Mouse (Mus musculus) intestine, embryonic 16.5 days (tissue): ENCODE results near the gene Themis. TPM values are rescaled to one million over a fixed set of nuclear protein-coding genes. Genes with fewer than 3 reads are reported as not detected.

Source experiments
- ATAC-seq: fragments of 200-750 bp; cut with Nextera tagmentation; 2 replicates; pipeline ENCODE4 v1.8.0; 2017; ENCODE audit warnings: moderate TSS enrichment, moderate library complexity
- H3K27ac ChIP-seq: fragments of 300-500 bp; sonication (generic); 2 replicates; pipeline ENCODE4 v1.5.1; 2014; ENCODE audit warnings: mild to moderate bottlenecking, low read length
- H3K27me3 ChIP-seq: fragments of 300-500 bp; sonication (generic); replicated peaks from 2 replicates; pipeline ENCODE4 v1.6.1; 2014; ENCODE audit warnings: low read length, control low read depth, mixed read lengths; ENCODE audit not compliant: control insufficient read depth, insufficient read depth
- H3K36me3 ChIP-seq: fragments of 300-500 bp; sonication (generic); 2 replicates; pipeline ENCODE4 v1.6.1; 2014; ENCODE audit warnings: low read length, control low read depth; ENCODE audit not compliant: control insufficient read depth, insufficient read depth
- H3K4me1 ChIP-seq: fragments of 300-500 bp; sonication (generic); 2 replicates; pipeline ENCODE4 v1.6.1; 2014; ENCODE audit warnings: low read length, control low read depth, mixed read lengths; ENCODE audit not compliant: control insufficient read depth, insufficient read depth
- H3K4me2 ChIP-seq: fragments of 300-500 bp; sonication (generic); 2 replicates; pipeline ENCODE4 v1.6.1; 2014; ENCODE audit warnings: low read depth, low read length, control low read depth
- H3K4me3 ChIP-seq: fragments of 300-500 bp; sonication (generic); 2 replicates; pipeline ENCODE4 v1.5.1; 2014; ENCODE audit warnings: mild to moderate bottlenecking, low read length
- H3K9ac ChIP-seq: fragments of 300-500 bp; sonication (generic); 2 replicates; pipeline ENCODE4 v1.6.1; 2014; ENCODE audit warnings: low read depth, low read length
- H3K9me3 ChIP-seq: fragments of 300-500 bp; sonication (generic); 2 replicates; pipeline ENCODE4 v1.6.1; 2016; ENCODE audit warnings: low read length, control low read depth; ENCODE audit not compliant: control insufficient read depth
- WGBS: fragments of 180-500 bp; shearing (Covaris S2); extraction: QIAGEN DNeasy Blood & Tissue Kit; methylation state at CpG from one replicate; pipeline ENCODE4 v1.1.7; 2014; 5-methylcytosine and 5-hydroxymethylcytosine counted together
- polyA plus RNA-seq: library from polyadenylated mRNA; unstranded; fragments of >200 nt; fragmentation: Nextera tagmentation; extraction: Ambion mirVana; gene quantifications from 2 replicates; pipeline ENCODE4 v1.2.1, GENCODE M21; 2015

Themis gene
- polyA plus RNA-seq, 1 experiment from 2014 or later = 0.09 TPM

DNA sequence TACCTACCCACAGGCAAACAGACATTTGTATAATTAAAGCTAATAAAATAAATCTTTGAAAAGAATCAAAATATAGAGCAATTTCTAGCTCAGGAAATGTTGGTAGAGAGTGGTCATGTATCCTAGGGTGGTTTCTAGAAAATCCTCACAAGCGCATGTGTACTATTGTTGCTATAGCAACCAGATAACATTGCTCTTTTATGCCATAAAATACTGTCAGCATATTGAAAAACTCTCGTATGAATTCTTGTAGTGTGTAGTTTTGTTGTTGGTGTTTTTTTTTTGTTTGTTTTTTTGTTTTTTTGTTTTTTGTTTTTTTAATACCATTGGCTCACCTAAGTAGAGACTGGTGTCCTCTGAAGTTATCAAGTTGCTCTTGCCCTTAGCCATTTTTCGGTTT, 5.8 kb downstream of the Themis start:
- 73% methylated on average over 3 of the region's 3 CpGs for WGBS
- ATAC-seq = no peak
- no peak overlapping the region for H3K4me3 ChIP-seq

DNA sequence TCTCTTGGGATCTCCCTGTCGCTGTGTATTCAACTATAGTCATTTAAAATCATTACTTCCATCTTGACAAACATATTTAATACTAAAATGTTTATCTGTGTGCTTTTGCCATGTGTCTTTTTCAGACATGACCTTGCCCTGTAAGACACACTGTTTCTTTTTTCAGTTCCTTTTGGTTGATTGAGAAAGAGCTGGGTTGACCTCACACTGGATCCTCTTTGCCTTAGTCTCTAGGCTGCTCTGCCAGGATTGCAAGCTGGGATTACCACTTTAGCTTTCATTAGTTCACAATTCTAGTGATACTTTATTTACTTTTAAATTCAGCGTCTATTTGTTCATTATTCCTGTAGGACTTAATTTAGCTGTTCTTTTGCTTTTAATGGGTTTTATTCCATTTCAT, 7.2 kb downstream of the Themis start:
- no peaks in the 10 kb centered on the region for H3K4me1 ChIP-seq
- H3K9me3 ChIP-seq = no peaks in the 10 kb centered on the region
- H3K27ac ChIP-seq = no peak overlapping the region
- no peak overlapping the region for H3K4me3 ChIP-seq
- no peak for ATAC-seq
- no peaks in the 10 kb centered on the region for H3K36me3 ChIP-seq
- 82% methylated on average over 2 of the region's 2 CpGs for WGBS
- no peak overlapping the region for H3K4me2 ChIP-seq
- no peak overlapping the region for H3K9ac ChIP-seq
- no peaks in the 10 kb centered on the region for H3K27me3 ChIP-seq

More for the DNA sequence above, 5.8 kb downstream of the Themis start:
- H3K27me3 ChIP-seq = no peaks in the 10 kb centered on the region
- H3K9ac ChIP-seq = no peak overlapping the region
- H3K9me3 ChIP-seq = no peaks in the 10 kb centered on the region
- no peak overlapping the region for H3K4me2 ChIP-seq
- H3K4me1 ChIP-seq = no peaks in the 10 kb centered on the region
- no peaks in the 10 kb centered on the region for H3K36me3 ChIP-seq
- no peak overlapping the region for H3K27ac ChIP-seq

DNA sequence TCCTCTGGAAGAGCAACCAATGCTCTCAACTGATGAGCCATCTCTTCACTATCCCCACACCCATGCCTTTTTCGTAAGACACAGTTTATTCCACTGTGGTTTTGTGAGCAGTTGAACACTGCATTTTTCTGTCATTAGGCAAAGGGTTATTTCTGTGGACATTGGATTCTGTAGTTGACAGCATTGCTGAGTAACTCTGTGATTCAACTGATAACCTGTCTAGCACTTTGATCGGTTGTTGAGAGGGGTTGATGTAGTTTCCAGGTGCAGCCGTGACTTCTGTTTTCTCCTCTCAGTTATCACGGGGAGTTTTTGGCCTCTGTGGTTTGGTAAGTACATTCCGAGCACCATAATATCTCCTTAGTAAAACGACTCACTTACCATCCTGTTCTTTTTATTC, 26.8 kb downstream of the Themis start:
- whole genome bisulfite sequencing = 75% methylated on average over 6 of the region's 6 CpGs
- Histone ChIP-seq H3K9me3 (no peaks in the 10 kb centered on the region), H3K27ac (no peak overlapping the region), H3K27me3 (no peaks in the 10 kb centered on the region), H3K4me1 (no peaks in the 10 kb centered on the region), H3K9ac (no peak overlapping the region), H3K4me2 (no peak overlapping the region), H3K4me3 (no peak overlapping the region), H3K36me3 (no peaks in the 10 kb centered on the region)
- ATAC-seq = no peak

DNA sequence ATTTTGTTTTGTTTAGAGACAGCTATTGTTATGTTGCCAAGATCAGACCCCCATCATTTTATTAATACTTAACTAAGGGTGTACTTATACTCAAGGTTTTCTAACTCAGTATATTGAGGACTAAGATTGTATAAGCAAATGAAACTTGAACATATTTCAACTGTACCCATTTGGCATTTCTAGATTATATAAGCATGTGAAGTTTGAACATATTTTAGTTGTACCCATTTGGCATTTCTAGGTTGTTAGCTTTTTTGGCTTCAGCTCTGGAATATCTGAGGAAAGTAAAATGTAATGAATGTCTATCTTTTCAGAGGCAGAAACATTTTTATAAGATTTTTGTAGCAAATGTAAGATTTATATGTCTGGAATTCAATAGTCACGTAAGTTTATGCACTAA, 27.9 kb downstream of the Themis start:
- Histone ChIP-seq H3K27ac (no peak overlapping the region), H3K9me3 (no peaks in the 10 kb centered on the region), H3K9ac (no peak overlapping the region), H3K27me3 (no peaks in the 10 kb centered on the region), H3K4me3 (no peak overlapping the region), H3K4me2 (no peak overlapping the region), H3K4me1 (no peaks in the 10 kb centered on the region), H3K36me3 (no peaks in the 10 kb centered on the region)
- 85% methylated on average over 1 of the region's 1 CpGs for WGBS
- no peak for ATAC-seq

DNA sequence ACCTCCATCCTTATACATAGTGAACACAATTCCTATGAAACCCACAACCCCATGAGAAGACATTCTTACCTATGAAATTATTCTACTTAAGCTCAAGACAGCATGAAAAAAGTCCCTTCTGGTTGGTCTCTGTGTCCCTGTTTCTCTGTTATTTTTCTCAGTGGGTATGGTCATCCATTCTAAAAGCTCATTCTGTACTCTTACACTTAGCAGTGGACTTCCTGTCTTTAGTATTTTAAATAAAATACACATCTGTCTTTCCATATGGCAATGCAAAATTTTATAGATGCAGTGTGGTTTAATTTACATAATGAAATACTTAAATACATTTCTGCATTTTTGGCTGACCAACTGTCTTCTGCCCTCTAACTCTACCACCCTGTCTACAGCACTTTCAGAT, 30.0 kb downstream of the Themis start:
- no peak overlapping the region for H3K4me3 ChIP-seq
- 0 out of 2 replicates have a peak, but pooled peaks cover 6% of the 10 kb centered on the region for H3K9me3 ChIP-seq
- ATAC-seq = no peak
- no peaks in the 10 kb centered on the region for H3K27me3 ChIP-seq
- no peaks in the 10 kb centered on the region for H3K36me3 ChIP-seq
- H3K9ac ChIP-seq = no peak overlapping the region
- no peak overlapping the region for H3K4me2 ChIP-seq
- no peak overlapping the region for H3K27ac ChIP-seq
- no peaks in the 10 kb centered on the region for H3K4me1 ChIP-seq

DNA sequence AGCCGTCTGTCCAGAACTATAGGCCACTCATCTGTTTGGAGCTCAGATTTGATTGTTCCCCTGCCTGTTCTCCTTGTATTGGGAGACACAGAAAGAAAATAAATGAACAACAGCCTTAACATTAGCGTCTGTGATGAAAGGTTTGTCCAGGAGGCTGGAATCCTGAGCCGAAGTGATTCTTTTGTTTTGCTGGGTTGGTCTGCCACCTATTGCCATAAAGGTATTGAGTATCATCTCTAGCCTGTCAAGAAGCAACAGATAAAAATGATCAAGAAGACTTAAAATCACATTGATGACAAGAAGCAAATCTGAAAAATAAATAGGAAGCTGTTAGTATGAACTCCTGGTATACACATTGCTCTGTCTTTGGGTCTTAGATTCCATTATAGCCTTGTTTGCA, 53.7 kb downstream of the Themis start:
- no peaks in the 10 kb centered on the region for H3K27me3 ChIP-seq

DNA sequence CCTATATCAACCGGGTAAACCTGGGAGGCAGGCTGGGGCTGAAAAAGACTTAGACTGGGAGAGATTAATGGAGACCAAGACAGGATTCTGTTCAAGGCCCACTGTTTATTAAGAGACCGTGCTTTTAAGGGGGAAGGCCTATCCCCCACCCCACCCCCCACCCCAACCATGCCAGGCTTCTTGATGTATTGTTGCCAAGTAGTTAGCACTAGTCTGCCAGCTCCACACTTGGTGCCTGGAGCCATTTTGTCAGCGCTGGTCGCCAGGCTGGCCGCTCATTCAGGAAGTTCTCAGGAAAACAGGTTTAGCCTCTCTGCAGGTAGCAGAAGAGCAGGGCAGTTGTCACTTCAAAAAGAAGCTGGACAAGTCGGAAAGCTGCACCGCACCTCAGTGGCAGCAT, 55.1 kb downstream of the Themis start:
- Histone ChIP-seq H3K4me3 (no peak overlapping the region), H3K36me3 (no peaks in the 10 kb centered on the region), H3K4me1 (no peaks in the 10 kb centered on the region), H3K9me3 (no peaks in the 10 kb centered on the region), H3K4me2 (no peak overlapping the region), H3K27me3 (no peaks in the 10 kb centered on the region), H3K9ac (no peak overlapping the region), H3K27ac (no peak overlapping the region)
- ATAC-seq = no peak
- WGBS = 87% methylated on average over 7 of the region's 7 CpGs

More for the DNA sequence above, 53.7 kb downstream of the Themis start:
- no peak overlapping the region for H3K27ac ChIP-seq
- no peak overlapping the region for H3K4me2 ChIP-seq
- ATAC-seq = no peak
- H3K4me1 ChIP-seq = no peaks in the 10 kb centered on the region
- H3K4me3 ChIP-seq = no peak overlapping the region
- H3K9me3 ChIP-seq = no peaks in the 10 kb centered on the region
- H3K9ac ChIP-seq = no peak overlapping the region
- H3K36me3 ChIP-seq = no peaks in the 10 kb centered on the region
- 70% methylated on average over 3 of the region's 3 CpGs for WGBS

DNA sequence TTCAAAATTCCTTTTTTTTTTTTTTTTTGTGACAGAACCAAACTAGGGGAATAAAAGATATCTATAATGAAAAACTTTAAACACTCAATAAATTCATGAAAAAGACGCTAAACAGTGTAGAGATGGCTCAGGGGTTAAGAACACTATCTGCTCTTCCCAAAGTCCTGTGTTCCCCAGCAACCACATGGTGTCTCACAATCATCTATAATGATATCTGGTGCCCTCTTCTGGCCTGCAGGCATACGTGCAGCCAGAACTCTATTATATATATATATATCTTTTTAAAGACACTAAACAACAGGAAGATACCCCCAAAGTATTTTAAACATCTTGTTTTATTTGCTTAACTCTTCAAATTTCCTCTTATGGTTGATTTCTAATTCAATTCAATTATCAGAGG, 62.0 kb downstream of the Themis start:
- ATAC-seq = no peak
- WGBS = 7% methylated on average over 2 of the region's 2 CpGs

DNA sequence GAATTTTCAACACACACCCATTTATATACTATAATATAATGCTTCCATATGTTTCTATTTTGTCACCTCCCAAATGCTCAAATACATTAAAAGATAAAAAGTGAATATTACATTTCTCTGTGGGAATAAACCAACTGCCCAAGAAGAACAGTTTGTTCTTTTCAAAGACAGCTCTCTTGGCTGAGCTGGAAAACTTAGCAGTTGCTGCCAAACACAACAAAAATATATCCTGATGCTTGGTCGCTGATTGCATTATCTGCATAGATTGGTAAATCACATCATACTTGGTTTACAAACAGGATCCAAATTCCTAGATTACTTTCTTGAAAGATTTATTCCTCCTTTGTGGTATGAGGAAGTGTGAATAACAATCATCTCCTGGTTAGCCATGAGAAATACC, 69.8 kb downstream of the Themis start:
- no peak overlapping the region for H3K9ac ChIP-seq
- no peaks in the 10 kb centered on the region for H3K27me3 ChIP-seq
- no peak for ATAC-seq
- no peak overlapping the region for H3K4me2 ChIP-seq
- H3K36me3 ChIP-seq = no peaks in the 10 kb centered on the region
- whole genome bisulfite sequencing = 74% methylated on average over 1 of the region's 1 CpGs
- H3K4me3 ChIP-seq = no peak overlapping the region
- no peaks in the 10 kb centered on the region for H3K9me3 ChIP-seq
- no peak overlapping the region for H3K27ac ChIP-seq
- no peaks in the 10 kb centered on the region for H3K4me1 ChIP-seq

More for the DNA sequence above, 62.0 kb downstream of the Themis start:
- no peak overlapping the region for H3K27ac ChIP-seq
- no peak overlapping the region for H3K4me2 ChIP-seq
- no peak overlapping the region for H3K4me3 ChIP-seq
- H3K9me3 ChIP-seq = no peaks in the 10 kb centered on the region
- no peaks in the 10 kb centered on the region for H3K27me3 ChIP-seq
- H3K4me1 ChIP-seq = no peaks in the 10 kb centered on the region
- no peaks in the 10 kb centered on the region for H3K36me3 ChIP-seq
- no peak overlapping the region for H3K9ac ChIP-seq

DNA sequence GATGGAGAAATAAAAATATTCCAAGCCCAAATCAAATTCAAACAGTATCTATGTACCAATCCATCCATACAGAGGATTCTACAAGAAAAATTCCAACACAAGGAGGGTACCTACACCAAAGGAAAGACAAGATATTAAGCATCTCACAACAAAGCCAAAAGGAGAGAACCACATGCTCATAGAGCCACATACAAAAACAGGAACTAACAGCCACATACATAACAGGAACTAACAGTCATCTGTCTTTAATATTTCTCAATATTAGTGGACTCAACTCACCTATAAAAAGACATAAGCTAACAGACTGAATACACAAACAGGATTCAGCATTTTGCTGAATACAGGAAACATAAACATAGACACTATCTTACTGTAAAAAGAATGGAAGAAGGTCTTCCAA, 78.3 kb downstream of the Themis start:
- no peak overlapping the region for H3K4me3 ChIP-seq
- no peaks in the 10 kb centered on the region for H3K9me3 ChIP-seq
- H3K9ac ChIP-seq = no peak overlapping the region
- no peak overlapping the region for H3K27ac ChIP-seq
- H3K36me3 ChIP-seq = no peaks in the 10 kb centered on the region
- no peak for ATAC-seq
- H3K4me1 ChIP-seq = no peaks in the 10 kb centered on the region
- H3K4me2 ChIP-seq = no peak overlapping the region
- H3K27me3 ChIP-seq = no peaks in the 10 kb centered on the region
